Mouse (Mus musculus): ENCODE data around the gene Gps2.
"Not testable (repeated sequence)": the region's sequence is repeated elsewhere in the genome, so short reads cannot be mapped to it uniquely, and the experiment has no call there.

The Gps2 gene

DNA sequence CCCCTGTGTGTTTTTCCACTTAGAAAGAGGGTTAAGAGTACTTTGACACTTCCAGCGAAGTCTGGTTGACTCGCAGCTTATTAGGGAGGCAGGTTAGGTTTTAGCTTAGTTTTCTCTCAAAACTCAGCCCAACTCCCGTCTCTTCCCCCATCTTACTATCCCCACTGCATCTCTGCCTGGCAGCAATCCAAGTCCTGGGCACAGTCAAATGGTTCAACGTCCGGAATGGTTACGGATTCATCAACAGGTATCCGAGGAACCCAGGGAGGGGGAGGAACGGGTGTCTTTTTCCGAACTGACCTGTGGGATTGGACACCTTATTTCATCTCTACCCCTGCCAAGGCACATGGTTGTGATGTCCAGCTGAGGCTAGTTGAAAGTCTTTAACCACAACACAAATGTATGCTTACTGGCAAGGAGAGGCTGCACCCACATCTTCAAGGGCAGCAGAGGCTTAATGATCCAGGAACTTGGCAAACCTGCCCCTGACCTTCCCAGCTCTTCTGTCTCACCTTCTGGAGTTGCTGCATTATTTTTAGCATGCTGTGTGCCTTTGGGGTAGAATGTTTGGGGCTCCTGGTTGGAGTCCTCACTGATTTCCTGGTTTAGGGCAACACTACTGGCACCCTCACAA, 23.1 kb downstream of the Gps2 start:
- no peak for DNase-seq (ENCODE audit: low spot score)

DNA sequence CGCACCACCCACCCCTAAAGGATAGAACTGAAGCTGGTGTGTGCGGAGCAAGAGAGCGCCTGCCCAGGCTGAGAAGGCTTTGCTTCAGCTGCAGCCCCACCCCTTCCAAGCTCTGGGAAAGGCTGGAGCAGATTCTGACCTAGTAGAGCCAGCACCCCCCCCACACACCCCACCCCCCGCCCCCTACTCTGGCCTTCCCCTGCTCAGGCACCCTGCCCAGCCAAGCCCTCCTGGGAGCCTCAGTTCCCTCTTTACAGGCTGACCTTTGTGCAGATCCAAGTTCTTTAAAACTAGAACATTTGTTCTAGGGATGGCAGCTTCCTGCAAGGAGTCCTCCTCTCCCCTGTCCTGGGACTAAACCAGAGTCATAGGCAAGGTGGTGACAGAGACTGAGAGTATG, 23.7 kb downstream of the Gps2 start:
- no peak for DNase-seq (ENCODE audit: low spot score)

DNA sequence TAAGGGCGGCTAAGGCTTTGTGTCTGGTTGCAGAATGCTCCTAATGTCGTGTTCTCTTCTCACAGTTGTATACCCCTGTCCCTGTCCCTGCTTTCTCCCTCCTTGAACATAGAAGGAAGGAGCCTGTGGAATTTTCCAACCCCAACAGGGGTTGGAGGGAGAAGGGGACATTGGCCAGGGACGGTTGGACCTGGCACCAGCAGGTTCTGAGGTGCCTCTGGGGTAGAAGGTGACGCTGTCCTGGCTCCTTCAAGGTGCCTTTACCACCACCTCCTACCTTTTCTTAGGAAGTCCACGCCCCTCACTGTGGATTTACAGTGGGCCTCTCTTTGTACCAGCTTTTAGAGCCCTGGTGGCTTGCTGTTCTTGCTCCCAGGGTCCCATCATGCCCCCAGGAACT, 24.1 kb downstream of the Gps2 start:
- DNase-seq (ENCODE audit: low spot score): no peak

DNA sequence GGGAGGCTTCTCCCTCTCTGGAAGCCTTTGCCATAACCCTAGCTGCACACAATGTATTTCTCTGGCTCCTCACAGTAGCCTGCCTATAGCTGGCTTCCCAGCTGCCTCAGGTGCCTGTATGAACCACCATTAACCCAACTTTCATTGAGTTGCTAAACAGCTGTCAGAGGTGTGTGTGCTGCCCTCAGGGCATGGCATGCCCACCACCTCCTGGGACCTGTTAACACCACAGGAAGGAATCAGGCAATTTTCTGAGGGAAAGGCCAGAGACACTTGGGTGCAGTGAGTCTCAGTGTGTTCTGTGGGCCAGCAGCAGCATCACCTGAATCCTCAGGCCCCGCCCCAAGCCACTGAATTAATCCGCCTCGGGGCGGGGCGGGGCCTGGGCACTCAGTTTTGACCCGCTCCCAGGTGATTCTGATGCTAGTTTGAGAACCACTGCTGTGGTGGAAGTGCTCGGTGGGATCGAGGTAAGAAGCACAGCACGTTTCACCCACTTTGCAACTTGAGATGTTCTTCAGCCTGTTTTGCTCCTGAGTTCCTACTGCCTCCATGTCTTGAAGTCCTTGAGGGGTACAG, 24.8 kb downstream of the Gps2 start:
- no peak for DNase-seq (ENCODE audit: low spot score)

DNA sequence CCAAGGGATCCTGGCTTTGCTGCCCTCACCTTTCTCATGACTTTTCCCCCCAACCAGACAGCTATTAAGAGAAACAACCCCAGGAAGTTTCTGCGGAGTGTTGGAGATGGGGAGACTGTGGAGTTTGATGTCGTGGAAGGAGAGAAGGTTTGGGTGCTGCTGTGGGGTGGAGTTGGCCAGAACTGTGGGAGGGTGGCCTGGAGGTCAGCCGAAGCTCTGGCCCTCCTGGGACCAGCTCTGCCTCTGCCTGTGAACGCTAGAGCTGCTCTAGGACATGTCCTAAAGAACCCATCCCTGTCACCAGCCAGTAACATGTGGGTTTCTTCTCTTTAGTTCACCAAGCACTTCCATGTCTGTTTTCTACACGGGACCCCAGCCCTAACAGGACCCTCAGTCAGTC, 25.5 kb downstream of the Gps2 start:
- no peak for DNase-seq (ENCODE audit: low spot score)

DNA sequence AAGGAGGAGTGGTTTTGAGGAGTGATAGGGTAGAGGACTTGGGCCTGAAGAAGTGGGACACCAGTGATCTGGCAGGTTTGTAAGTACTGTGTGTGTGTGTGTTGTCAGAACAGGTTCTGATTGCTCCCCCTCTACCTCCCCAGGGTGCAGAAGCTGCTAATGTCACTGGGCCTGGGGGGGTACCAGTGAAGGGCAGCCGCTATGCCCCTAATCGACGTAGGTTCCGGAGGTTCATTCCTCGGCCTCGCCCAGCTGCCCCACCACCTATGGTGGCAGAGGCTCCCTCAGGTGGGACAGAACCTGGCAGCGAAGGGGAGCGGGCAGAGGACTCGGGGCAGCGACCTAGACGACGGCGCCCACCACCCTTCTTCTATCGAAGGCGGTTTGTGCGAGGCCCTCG, 26.0 kb downstream of the Gps2 start:
- no peak for DNase-seq (ENCODE audit: low spot score)

DNA sequence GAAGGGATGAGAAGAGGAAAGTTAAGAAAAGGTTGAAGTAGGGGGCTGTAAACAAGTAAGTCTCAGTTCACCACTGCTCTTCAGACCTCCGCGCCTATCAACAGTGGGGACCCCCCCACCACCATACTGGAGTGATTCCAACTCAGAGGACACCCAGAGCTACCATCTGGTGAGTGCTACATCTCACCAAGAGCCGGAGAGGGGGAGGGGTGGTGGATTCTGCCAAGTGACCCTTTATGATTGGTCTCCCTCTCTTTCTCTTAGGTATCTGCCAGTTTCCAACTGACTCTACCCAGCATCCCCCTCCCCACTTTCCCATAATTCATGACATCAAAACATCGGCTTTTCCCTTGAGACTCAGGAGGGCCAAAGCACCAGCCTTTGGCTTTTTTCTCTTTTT, 27.3 kb downstream of the Gps2 start:
- no peak for DNase-seq (ENCODE audit: low spot score)

DNA sequence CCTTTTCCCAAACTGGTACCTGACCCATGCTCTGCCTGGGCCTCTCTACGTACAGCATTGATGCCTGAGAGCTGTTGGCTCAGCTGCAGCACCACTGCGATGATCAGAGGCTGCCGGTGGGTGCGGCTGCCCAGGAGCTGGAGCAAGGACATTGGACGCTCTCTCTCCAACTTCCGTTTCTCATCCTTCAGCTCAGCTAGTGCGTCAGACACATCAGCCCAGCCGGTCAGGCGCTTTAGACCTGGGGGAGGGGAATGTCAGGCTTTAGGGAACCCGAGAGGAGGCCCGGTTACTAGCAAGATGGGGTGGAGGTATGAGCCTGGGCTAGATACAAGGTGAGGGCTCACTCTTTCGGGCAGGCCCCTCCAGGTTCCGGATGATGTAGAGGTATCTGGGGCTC, 31.5 kb downstream of the Gps2 start:
- no peak for DNase-seq (ENCODE audit: low spot score)

DNA sequence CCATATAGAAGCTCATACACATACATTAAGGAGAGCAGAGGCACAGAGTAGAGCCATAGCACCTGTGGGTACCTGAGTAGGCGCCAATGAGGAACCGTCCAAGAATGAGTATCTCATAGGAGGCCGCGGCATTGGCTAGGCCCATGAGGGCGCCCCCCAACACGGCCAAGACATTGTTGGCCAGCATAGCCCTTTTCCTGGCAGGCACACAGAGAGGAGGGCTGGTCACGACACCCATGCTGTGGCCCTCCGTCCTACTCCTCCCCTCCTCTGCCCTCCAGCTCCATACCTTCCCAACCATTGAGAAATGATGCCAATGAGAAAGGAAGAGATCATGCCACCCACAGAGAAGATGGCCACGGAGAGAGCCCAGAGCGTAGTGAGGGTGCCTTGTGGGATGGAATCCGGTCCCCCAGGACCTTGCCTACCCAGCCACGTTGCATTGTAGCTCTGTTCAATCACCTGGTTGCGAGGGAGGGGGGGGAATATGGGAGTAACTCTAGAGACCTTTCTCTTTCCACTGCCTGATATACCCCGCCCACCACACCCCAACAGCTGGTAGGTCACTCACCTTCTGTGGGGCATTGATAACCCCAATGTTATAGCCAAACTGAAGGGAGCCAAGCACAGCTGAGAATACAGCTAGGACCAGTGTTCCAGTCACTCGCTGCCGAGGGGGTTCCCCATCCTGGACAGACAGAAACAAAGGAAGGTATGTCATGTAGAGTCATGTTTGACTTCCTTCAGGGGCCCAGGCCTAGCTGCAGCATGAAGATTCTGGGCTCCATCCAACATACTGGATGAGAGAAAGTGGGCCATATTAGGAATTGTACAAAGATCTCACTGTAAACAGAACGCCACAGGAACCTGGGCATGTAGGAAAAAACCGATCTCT, 32.6 kb downstream of the Gps2 start:
- peak; percentile 51 for DNase-seq (ENCODE audit: low spot score)

DNA sequence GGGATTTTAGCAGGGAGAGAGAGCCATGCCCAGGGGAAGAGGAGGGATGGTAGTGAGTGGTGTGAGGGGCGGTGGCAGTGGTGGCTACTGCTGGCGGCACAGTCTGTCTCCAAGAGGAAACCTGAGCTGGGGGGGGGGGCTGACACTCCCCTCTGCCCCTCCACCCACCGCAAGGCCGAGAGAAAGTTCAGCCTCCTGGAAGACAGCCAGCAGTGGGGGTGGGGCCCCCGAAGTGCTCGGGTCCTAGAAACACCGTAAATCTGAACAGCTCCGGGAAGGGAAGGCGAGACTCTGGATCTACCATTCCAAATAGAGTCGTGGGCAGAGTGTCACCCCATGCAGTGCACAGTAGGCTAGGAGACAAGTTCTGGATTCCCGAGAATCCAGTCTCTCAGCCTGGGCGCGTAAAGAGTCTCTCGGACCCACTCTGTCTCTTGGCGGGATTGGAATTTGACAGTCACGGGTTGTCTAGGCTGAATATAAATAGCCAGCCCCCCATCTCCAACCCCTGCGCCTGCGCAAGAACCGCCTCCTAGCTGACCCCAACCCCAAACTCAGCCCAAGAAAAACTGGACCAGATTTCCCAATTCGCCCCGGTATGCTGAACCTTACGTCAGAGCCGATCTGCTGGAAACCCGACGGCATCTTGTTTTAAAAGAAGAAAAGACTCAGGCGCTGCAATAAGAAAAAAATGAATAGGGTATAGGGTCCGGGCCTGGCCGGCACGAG, 33.8 kb downstream of the Gps2 start:
- DNase-seq (ENCODE audit: low spot score): no peak

DNA sequence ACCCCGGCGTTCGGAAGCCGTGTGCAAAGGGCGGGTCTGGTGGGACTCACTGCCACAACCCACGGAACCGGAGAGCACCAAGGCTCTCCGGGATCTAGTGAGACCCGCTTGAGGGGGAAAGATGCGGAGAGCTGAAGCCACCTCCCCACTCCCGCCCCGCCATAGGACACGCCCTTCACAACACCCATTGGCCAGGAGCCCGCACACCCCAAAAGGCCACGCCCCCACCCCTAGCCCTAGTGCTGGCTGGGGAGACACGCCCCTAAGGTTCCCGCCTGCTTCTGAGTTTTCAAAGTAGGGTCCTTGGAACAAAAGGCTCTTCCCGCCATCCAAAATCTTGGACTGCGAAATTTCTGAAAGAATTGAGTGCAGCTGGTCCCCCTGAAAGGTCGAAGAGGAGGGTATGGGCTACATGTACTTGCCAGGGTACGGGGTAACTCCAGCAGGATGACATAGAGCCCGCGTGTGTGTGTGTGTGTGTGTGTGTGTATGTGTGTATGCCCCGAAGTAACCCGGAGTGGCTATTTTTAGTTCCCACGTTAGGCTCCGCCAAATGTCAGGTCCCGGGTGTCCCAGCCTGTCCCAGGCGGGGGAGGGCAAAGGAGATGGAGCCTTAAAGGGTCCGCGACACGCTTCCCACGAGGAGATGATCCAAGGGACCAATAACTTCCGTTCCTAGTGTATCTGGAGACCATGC, 34.5 kb downstream of the Gps2 start, which contains the start of gene Slc2a4:
Slc2a4 (minus strand) TSS at position 123 of the 697 bp plus-strand sequence.
- peak; percentile 87 for DNase-seq (ENCODE audit: low spot score)

DNA sequence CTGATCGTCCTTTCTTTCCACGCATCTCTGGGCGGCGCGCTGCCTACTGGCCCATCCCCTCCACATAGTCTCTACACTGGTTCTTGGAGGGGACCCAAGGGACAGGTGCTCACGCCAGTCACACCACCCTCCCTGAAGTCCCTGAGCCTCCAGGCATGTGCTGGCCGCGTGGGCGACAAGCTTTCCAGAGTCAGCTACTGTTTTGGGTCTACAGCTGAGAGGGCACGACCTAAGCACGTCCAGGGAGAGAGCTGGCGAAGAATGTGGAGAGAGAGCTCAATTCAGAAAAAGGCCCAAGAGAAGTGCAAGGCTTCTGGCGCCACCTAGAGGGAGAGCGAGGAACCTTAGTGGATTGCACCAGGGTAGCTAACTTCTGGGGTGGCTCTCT, 35.1 kb downstream of the Gps2 start:
- DNase-seq (ENCODE audit: low spot score): peak; percentile 84

DNA sequence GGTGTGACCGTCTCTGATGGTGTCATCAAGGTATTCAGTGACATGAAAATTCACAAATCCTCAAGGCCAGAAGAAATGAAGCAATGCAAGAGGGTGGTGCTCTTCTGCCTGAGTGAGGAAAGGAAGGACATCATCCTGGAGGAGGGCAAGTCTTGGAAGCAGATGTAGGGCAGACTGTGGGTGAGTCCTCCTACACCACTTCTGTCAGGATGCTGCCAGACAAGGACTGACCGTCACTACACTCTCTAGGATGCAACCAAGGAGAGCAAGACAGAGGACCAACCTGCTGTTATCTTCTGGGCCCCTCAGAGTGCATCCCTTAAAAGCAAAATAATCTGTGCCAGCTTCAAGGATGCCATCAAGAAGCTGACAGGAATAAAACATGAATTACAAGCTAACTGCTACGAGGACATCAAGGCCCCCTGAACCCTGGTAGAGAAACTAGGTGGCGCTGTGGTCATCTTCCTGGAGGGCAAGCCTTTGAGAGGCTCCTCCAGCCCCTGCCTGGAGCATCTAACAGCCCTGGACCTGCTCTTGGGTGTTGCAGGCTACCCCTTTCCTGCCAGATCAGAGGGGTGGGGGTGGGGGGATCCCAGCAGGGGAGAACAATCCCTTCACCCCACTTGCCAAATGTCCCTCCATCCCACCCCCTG, 37.2 kb downstream of the Gps2 start:
- no peak for DNase-seq (ENCODE audit: low spot score)

DNA sequence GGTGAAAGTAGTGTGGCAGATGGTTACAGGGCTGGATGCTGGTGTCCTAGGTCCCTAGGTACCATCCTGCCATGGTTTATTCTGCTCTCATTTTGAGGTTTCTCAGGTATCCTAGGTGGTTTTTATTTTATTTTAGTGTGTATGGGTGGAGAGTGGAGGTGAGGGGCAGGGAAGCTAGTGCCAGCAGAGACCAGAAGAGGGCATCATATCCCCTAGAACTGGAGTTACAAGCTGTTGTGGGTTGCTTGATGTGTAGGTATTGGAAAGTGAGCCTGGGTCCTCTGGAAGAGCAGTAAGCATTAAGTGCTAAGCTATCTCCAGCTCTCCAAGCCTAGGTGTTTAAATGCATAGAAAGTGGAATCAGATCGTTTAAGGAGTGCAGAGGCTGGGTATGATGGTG, 38.6 kb downstream of the Gps2 start:
- DNase-seq (ENCODE audit: low spot score): no peak

DNA sequence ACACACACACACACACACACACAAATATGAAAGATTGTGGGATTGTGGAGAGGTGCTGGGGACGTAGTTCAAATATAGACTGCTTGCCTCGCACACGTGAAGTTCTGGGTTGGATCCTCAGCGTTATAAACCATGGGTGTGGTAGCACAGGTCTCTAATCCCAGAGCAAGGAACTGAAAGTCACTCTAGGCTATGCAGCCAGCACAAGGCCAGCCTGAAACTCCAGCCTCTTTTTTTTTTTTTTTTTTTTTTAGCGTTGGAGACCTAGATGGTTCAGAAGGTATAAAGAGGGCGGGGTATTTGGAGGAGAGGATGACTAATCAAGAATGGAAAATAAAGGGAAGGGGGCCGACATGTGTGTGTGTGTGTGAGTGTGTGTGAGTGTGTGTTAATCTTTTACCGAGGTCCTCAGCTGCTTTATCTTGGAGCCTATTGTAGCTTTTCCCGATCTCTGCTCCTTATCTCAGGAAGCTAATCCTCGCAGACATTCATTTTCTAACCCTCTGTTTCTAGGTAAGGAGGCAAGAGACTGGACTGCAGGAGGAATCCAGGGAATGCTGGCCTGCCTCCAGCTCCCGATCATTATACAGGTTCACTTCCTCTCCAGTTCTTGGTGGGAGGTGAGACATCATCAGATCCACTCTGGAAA, 39.7 kb downstream of the Gps2 start:
- no peak for DNase-seq (ENCODE audit: low spot score)

DNA sequence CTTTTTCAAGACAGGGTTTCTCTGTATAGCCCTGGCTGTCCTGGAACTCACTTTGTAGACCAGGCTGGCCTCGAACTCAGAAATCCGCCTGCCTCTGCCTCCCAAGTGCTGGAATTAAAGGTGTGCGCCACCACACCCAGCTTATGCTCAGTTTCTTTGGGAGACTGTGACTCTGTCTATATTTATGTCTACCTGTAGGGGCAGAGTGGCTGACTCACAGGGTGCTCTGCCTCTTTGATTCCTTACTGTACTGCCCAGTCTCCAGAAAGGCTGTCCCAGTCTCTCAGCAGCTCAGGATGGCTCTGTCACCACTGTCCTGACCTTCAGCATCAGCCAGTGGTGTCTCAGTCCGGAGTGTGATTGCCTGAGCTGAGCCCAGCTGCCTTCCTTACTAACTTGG, 41.9 kb downstream of the Gps2 start:
- DNase-seq (ENCODE audit: low spot score): not testable (repeated sequence)

DNA sequence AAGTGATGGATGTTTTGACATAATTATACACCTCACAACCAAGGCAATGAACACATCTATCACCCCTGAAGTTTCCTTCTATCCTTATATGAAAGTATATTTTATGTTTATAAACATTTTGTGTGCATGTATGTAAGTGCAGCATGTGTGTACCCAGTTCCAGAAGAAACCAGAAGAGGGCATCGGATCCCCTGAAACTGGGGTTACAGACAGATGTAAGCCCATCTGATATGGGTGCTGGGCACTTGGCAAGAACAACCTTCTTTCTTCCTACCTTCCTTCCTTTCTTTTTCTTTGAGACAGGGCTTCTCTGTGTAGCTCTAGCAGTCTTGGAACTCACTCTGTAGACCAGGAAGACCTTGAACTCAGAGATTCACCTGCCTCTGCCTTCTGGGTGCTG, 42.5 kb downstream of the Gps2 start:
- DNase-seq (ENCODE audit: low spot score): no peak

DNA sequence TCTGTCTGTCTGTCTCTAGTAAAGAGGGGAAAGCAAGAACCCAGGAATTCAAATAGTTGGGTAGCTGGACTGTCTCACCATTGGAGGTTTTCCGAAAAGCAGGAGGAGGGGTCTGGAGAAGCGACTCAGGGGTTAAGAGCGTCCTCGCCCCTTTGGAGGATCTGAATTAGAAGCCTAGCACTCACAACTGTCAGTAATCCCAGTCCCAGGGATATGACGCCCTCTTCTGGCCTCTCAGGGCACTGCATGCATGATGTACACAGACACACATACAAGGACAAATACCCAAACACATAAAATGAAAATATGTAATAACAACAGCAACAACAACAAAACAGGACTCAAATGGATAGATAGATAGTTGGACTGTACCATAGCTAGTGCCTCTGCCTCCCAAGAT, 46.9 kb downstream of the Gps2 start:
- no peak for DNase-seq (ENCODE audit: low spot score)

DNA sequence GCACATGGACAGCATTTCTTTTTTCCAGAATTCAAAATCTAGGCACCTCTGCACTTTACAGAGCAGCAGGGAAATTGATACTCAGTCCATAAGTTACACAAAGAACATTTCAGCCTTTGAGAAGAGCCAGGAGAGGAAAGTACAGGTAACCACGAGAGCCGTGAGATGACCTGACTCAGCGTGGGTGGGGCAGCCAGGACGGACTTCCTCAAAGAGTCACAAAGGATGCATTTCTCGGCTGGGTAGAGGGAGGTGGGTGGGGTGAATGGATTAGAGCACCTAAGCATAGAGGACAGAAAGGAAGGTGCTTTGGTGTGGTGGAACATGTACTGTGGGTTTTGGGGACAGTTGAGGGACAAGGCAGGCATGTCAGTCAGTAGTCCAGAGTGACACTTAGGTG, 48.2 kb downstream of the Gps2 start:
- no peak for DNase-seq (ENCODE audit: low spot score)

DNA sequence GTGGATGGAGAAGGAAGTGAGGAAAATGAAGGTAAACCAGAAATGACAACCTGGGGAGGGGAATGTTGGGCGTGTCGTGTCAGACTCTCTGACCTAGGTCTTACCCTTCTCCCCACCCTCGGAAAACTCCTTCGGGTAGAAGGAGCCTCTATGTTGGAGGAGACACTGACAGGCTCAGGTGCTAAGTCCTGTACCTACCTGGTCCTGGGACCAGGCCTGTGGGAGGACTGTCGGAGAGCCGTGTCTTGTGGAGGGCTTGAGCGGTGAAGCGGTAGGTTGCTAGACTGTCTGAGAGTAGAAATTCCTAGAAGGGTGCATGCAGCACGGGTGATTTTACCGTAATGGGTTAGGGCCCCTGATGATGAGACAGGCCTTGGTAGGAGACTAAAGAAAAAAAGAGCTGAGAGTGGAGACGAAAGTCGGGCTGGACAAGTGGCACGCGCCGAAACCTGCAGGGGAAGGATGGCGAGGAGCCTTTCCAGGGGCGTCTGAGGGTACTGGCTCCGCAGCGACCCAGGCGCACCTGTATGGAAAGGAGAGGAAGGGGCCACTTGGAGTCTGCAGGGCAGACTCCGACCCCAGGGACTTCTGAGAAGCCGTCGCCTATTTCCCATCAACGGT, 51.1 kb downstream of the Gps2 start, which contains the start of gene Cldn7:
Cldn7 (plus strand) TSS at position 130 of the 621 bp plus-strand sequence.
- DNase-seq (ENCODE audit: low spot score): no peak

All from spleen, adult 12 weeks (tissue).